Mouse (Mus musculus) cerebellum, adult 11-12 months (tissue): ENCODE measurements at regions not wholly inside any gene's neighbourhood (a gene's known extent, or its start where the extent isn't known, plus 50 kb on each side); places are given as distances from the start of the nearest gene placed in this dataset.

ENCODE experiments used
- DNase-seq: peaks from one replicate; pipeline ENCODE4 v3.0.0; 2022

DNA sequence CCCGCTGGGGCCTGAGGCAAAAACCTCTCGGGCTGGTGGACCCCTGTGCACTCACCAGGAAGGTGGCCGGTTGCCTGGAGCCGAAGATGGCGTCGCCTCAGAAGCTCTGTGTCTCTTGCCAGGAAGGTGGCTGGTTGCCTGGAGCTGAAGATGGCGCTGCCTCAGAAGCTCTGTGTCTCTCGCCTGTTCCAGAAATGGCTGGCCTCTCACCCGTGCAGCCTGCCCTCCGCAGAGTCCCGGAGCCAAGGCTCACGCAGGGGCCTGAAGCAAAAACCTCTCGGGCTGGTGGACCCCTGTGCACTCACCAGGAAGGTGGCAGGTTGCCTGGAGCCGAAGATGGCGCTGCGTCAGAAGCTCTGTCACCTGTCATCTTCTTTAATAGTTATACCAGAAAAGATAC is 408.4 kb upstream of the Zfp804a start:
- peak; percentile 9 for DNase-seq
